Mouse (Mus musculus) CD4-positive helper T cell, adult 2 months (primary cell): ENCODE data around the gene Unc13d.
"Not testable (repeated sequence)": the region's sequence is repeated elsewhere in the genome, so short reads cannot be mapped to it uniquely, and the experiment has no call there.

Experiments
- DNase-seq: peaks from one replicate; pipeline ENCODE4 v3.0.0-alpha.2; 2012; ENCODE audit warnings: low read depth, missing footprints, low spot score

The Unc13d gene

DNA sequence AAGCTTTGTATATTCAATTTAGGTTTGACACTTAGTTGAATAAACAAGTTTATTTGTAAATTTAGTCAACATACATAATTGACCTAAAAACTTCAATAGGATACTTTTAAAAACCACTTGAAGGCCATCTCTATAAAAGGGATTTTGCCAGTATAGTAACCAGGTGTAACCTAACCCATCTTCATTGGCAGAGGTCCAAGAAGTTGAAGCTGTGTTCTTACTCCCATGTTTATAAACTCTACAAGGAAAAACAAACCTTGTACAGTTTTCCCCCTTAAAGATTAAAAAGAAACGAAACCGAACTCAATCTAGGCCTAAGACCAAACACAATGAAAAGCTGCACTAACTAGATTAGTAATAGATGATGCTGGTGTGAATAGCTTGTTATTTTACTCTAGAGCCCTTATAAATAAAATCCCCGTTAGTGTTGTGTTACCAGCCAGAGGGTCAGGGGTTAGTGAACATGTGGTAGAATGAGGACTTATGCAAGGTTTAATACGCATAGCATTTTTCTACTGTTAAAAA lies 55.4 kb downstream of the Unc13d start:
- no peak for DNase-seq

DNA sequence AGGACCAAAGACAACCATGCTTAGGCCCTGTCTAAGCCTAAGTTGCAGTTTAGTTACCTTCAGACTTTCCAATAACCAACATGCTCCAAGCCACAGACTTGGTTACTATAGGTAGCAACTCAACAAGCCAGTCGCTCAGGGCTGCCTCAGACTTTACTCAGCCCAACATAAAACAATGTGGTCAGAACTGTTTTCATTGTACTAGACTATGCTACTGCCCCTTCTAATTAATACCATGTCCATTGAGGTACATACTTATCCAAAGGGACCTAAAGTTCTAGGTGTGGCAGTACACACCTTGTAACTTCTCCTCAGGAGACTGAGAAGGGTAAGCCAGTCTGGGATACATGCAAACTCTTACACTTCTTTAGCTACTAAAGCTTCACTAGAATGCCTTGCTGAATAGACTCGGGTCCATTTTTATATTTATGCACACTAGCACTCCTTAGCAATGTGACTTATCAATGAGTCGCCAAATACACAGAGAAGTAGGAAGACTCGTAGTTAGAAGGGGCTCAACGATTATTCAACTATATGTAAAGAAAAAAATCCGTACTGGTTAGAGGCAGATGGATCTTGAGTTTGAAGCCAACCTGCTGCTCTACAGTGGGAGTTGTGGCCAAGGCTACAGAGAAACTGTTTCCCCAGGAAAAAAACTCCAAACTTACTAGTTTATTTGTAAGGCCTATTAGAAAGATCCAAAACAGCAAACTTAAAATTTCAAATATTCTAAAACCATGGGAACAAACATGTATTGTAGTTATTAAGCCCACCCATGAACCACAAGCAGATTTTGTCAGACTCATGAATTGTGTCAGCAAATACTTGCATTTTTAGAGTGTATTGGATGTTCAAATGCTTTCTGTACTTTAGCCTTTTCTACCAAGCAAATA lies 56.2 kb downstream of the Unc13d start:
- DNase-seq: no peak

DNA sequence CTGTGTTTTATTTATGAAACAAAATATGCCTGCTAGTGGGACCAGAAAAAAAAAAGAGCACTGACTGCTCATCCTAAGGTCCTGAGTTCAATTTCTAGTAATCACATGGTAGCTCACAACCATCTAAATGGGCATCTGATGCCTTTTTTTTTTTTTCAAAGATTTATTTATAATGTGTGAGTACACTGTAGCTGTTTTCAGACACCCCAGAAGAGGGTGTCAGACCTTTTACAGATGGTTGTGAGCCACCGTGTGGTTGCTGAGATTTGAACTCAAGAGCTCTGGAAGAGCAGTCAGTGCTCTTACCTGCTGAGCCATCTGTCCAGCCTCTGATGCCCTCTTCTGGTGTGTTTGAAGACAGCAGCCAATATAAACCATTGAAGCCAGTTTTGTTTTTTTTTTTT lies 57.2 kb downstream of the Unc13d start:
- DNase-seq: peak; percentile 66

DNA sequence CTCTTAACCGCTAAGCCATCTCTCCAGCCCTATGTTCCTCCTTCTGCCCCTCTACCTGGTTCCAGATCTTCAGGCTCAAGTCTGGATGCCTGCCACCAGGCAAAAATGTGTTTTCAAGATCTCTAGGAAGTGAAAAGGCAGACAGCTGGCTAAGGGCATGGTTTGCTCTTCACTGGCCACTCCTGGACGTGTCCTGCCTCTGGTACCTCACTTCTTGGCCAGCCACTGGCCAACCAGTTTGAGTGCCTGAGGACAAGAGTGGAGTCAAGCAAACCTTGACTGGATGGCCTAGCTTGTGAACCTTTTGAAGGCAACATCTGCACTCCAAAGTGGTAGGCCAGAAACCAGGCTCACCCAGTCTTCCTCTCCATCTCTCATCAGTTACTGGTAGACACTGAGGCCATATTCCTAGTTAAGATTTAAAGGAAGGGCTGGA lies 57.8 kb downstream of the Unc13d start:
- DNase-seq: no peak

- DNase-seq: no peak
These were observed 58.4 kb downstream of the Unc13d start for GRCm38 (mm10) chr11:116019360-116019791.

- DNase-seq: not testable (repeated sequence)
These were observed 58.9 kb downstream of the Unc13d start for GRCm38 (mm10) chr11:116018867-116019266.

GRCm38 (mm10) chr11:116018106-116018505 lies 59.7 kb downstream of the Unc13d start:
- DNase-seq: no peak

DNA sequence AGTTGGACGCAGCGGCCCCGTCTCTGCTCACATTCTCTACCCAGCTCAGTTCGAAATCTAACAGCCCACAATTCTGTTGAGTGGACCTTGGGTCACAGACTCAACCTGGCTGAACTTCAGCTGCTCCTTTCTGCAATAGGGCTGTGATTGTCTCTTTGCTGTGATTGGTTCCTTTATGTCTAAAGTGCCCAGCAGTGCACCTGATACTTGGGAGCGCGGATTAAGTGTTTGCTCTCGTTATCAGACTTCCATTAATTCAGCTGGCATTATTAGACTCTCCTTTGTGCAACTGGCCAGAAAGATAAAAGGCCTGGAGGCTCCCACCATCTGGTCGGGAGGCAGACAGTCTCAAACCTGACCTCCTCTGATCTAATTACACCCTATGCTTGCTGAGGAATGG lies 62.9 kb downstream of the Unc13d start:
- no peak for DNase-seq

GRCm38 (mm10) chr11:116012262-116012947 lies 65.4 kb downstream of the Unc13d start, which contains the start of gene Galk1:
TSS of gene Galk1 (minus strand) at chr11:116012719.
- DNase-seq: peak; percentile 93
